Mouse (Mus musculus) C2C12 (cell line): ENCODE measurements around the gene Hs3st6.

ENCODE experiments used
- CTCF ChIP-seq: IDR thresholded peaks from one replicate; pipeline ENCODE4 v1.5.1; 2011; ENCODE audit not compliant: control insufficient read depth, insufficient read depth, insufficient read length
- MAX ChIP-seq: IDR thresholded peaks from one replicate; pipeline ENCODE4 v1.6.1; 2011; ENCODE audit warnings: mild to moderate bottlenecking, control low read depth

- TF ChIP-seq MAX (no peak), CTCF (no peak)
These were observed 8.9 kb upstream of the Hs3st6 start for GRCm38 (mm10) chr17:24743896-24744295.
